Comparison of ENCODE assay signal across 12 mouse cellular contexts in genomic region chr12:107183283-107183682, GRCm38 (mm10).
DNase-seq lines count a peak whose midpoint lies in the region; ATAC-seq lines count a peak whose summit lies in the region.
"Had no signal": no experiment of that assay in that cellular context is flagged by ENCODE, and none has a peak within 500 bp of the region (broad histone marks: within the 10 kb centered on the region; RNA-seq: fewer than 3 reads in every experiment).

No protein-coding gene starts in this region.

- H3K36me3 ChIP-seq in intestine, embryonic 15.5 days: no peaks in the 10 kb centered on the region
- H3K36me3 ChIP-seq in intestine, embryonic 16.5 days (ENCODE audit: control insufficient read depth, insufficient read depth, low read length): no peaks in the 10 kb centered on the region
- H3K36me3 ChIP-seq in embryonic facial prominence, embryonic 12.5 days: no peaks in the 10 kb centered on the region
- H3K36me3 ChIP-seq in neural tube, embryonic 13.5 days: no peaks in the 10 kb centered on the region
- no peaks in the 10 kb centered on the region for H3K36me3 ChIP-seq in kidney, embryonic 14.5 days (ENCODE audit: control insufficient read depth, insufficient read depth, low read length)
- H3K36me3 ChIP-seq: G1E had no signal

- no peaks in the 10 kb centered on the region for H3K27me3 ChIP-seq in intestine, embryonic 15.5 days (replicated peaks)
- H3K27me3 ChIP-seq in intestine, embryonic 16.5 days (replicated peaks; ENCODE audit: control insufficient read depth, insufficient read depth, low read length): no peaks in the 10 kb centered on the region
- H3K27me3 ChIP-seq in embryonic facial prominence, embryonic 12.5 days: no peaks in the 10 kb centered on the region
- H3K27me3 ChIP-seq in neural tube, embryonic 13.5 days: no peaks in the 10 kb centered on the region
- no peaks in the 10 kb centered on the region for H3K27me3 ChIP-seq in kidney, embryonic 14.5 days (ENCODE audit: control insufficient read depth, insufficient read depth, low read length)

- H3K27ac ChIP-seq in intestine, embryonic 15.5 days: no peak overlapping the region
- no peak overlapping the region for H3K27ac ChIP-seq in intestine, embryonic 16.5 days (ENCODE audit: low read length)
- H3K27ac ChIP-seq in embryonic facial prominence, embryonic 12.5 days: no peak overlapping the region
- H3K27ac ChIP-seq in neural tube, embryonic 13.5 days (replicated peaks): no peak overlapping the region
- no peak overlapping the region for H3K27ac ChIP-seq in kidney, embryonic 14.5 days (ENCODE audit: low read depth, low read length)
- H3K27ac ChIP-seq: macrophage had no signal

- no peak for ATAC-seq in intestine, embryonic 15.5 days
- no peak for ATAC-seq in intestine, embryonic 16.5 days
- ATAC-seq in CD4-positive, CD25-positive, alpha-beta regulatory T cell, adult 4 months: peak; percentile 83
- ATAC-seq in embryonic facial prominence, embryonic 12.5 days (ENCODE audit: insufficient number of reproducible peaks, insufficient read depth, low FRiP score, low TSS enrichment): no peak
- ATAC-seq in neural tube, embryonic 13.5 days (ENCODE audit: low read depth): peak; percentile 61
- no peak for ATAC-seq in kidney, embryonic 14.5 days (ENCODE audit: low FRiP score, low TSS enrichment)

- H3K4me2 ChIP-seq in intestine, embryonic 15.5 days (replicated peaks): 0 out of 2 replicates have a peak overlapping the region, but pooled peaks have one; percentile 4
- no peak overlapping the region for H3K4me2 ChIP-seq in intestine, embryonic 16.5 days (ENCODE audit: low read depth, low read length)
- H3K4me2 ChIP-seq in embryonic facial prominence, embryonic 12.5 days (replicated peaks): peak overlapping the region; percentile 20; the same call in 1 of the 2 replicates
- H3K4me2 ChIP-seq in neural tube, embryonic 13.5 days: peak overlapping the region; percentile 27
- no peak overlapping the region; the same call in 1 of the 2 replicates for H3K4me2 ChIP-seq in kidney, embryonic 14.5 days (replicated peaks; ENCODE audit: low read depth, low read length)

- H3K4me1 ChIP-seq in intestine, embryonic 15.5 days (replicated peaks): no peaks in the 10 kb centered on the region
- H3K4me1 ChIP-seq in intestine, embryonic 16.5 days (ENCODE audit: control insufficient read depth, insufficient read depth, low read length): no peaks in the 10 kb centered on the region; the same call in 1 of the 2 replicates
- no peaks in the 10 kb centered on the region; the same call in 1 of the 2 replicates for H3K4me1 ChIP-seq in embryonic facial prominence, embryonic 12.5 days
- peaks cover 39% of the 10 kb centered on the region for H3K4me1 ChIP-seq in neural tube, embryonic 13.5 days (replicated peaks)
- H3K4me1 ChIP-seq in kidney, embryonic 14.5 days (ENCODE audit: control insufficient read depth, insufficient read depth, low read length): no peaks in the 10 kb centered on the region

- H3K9ac ChIP-seq in intestine, embryonic 15.5 days: no peak overlapping the region
- H3K9ac ChIP-seq in intestine, embryonic 16.5 days (ENCODE audit: low read depth, low read length): no peak overlapping the region
- no peak overlapping the region for H3K9ac ChIP-seq in embryonic facial prominence, embryonic 12.5 days
- no peak overlapping the region for H3K9ac ChIP-seq in neural tube, embryonic 13.5 days
- no peak overlapping the region for H3K9ac ChIP-seq in kidney, embryonic 14.5 days (ENCODE audit: low read depth, low read length)

- no peak overlapping the region for H3K4me3 ChIP-seq in intestine, embryonic 15.5 days (replicated peaks)
- H3K4me3 ChIP-seq in intestine, embryonic 16.5 days (ENCODE audit: low read length): no peak overlapping the region
- H3K4me3 ChIP-seq in embryonic facial prominence, embryonic 12.5 days: no peak overlapping the region
- no peak overlapping the region for H3K4me3 ChIP-seq in neural tube, embryonic 13.5 days
- H3K4me3 ChIP-seq in kidney, embryonic 14.5 days (ENCODE audit: low read length): no peak overlapping the region

- H3K9me3 ChIP-seq in intestine, embryonic 15.5 days: no peaks in the 10 kb centered on the region
- H3K9me3 ChIP-seq in intestine, embryonic 16.5 days (ENCODE audit: control insufficient read depth, low read length): no peaks in the 10 kb centered on the region
- no peaks in the 10 kb centered on the region for H3K9me3 ChIP-seq in embryonic facial prominence, embryonic 12.5 days
- H3K9me3 ChIP-seq in neural tube, embryonic 13.5 days: no peaks in the 10 kb centered on the region
- H3K9me3 ChIP-seq in kidney, embryonic 14.5 days (ENCODE audit: control insufficient read depth, low read length): no peaks in the 10 kb centered on the region

- DNase-seq in right cerebral cortex, adult 18-20 months: no peak
- no peak for DNase-seq in adrenal gland, adult (ENCODE audit: inconsistent age in 2 of 2, low spot score in 1 of 2)
- DNase-seq: heart, postnatal 14 days; right cerebral cortex, postnatal 25 days had no signal

- WGBS in intestine, embryonic 15.5 days: 41% methylated on average over 9 of the region's 9 CpGs
- 44% methylated on average over 9 of the region's 9 CpGs for WGBS in intestine, embryonic 16.5 days
- WGBS in embryonic facial prominence, embryonic 12.5 days: 54% methylated on average over 9 of the region's 9 CpGs
- 44% methylated on average over 9 of the region's 9 CpGs for WGBS in neural tube, embryonic 13.5 days
- WGBS in kidney, embryonic 14.5 days: 55% methylated on average over 9 of the region's 9 CpGs

Comparison
In these comparisons a context has a peak if more than half of its experiments do, and no peak if none do; other contexts are left out.
1. H3K4me2 ChIP-seq: peak in intestine, embryonic 15.5 days (single experiment), embryonic facial prominence, embryonic 12.5 days (single experiment) and neural tube, embryonic 13.5 days (single experiment); none in intestine, embryonic 16.5 days (single experiment) and kidney, embryonic 14.5 days (single experiment).
2. ATAC-seq: peak in CD4-positive, CD25-positive, alpha-beta regulatory T cell, adult 4 months (single experiment) and neural tube, embryonic 13.5 days (single experiment); none in intestine, embryonic 15.5 days (single experiment), intestine, embryonic 16.5 days (single experiment), embryonic facial prominence, embryonic 12.5 days (single experiment) and kidney, embryonic 14.5 days (single experiment).